Mouse (Mus musculus): ENCODE measurements around the gene Efcab12. TPM values are rescaled to one million over a fixed set of nuclear protein-coding genes. Genes with fewer than 3 reads are reported as not detected.
A peak's percentile ranks its signal among the peaks of the same experiment; 100 is the strongest.

The Efcab12 gene
- polyA plus RNA-seq, 1 experiment from 2014 or later: 2.3 TPM

DNA sequence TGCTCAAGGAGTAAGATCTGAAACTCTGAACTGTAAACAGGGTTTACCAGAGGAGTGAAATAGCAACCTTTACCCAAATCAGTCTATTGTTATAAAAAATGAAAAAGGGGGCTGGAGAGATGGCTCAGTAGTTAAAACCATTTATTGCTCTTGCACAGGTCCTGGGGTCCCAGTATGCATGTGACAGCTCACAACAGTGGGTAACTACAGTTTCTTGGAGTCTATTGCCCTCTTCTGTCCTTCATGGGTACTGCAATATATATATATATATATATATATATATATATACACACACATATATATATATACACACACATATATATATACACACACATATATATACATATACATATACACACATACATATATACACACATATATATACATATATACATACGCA lies 65.6 kb downstream of the Efcab12 start:
- no peak overlapping the region for H3K9ac ChIP-seq
- peaks cover 28% of the 10 kb centered on the region for H3K4me1 ChIP-seq
- no peak overlapping the region for H3K4me2 ChIP-seq (replicated peaks)
- H3K4me3 ChIP-seq: no peak overlapping the region
- 88% methylated on average over 1 of the region's 1 CpGs for WGBS
- no peaks in the 10 kb centered on the region for H3K9me3 ChIP-seq (replicated peaks)
- H3K27ac ChIP-seq: no peak overlapping the region
- H3K36me3 ChIP-seq: no peaks in the 10 kb centered on the region
- ATAC-seq (ENCODE audit: low FRiP score): no peak
- H3K27me3 ChIP-seq: no peaks in the 10 kb centered on the region

DNA sequence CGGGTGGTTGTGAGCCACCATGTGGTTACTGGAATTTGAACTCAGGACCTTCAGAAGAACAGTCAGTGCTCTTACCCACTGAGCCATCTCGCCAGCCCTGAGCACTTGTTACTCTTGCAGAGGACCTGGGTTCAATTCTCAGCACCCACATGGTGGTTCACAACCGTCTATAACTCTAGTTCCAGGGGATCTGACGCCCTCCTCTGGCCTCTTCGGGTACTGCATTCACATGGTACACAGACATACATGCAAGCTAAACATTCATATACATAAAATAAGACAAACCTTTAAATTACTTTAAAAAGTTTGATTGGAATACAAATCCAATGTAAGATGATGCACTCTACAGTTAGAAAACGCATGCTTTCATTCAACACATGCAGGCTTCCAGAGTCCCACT lies 66.0 kb downstream of the Efcab12 start:
- no peaks in the 10 kb centered on the region for H3K9me3 ChIP-seq (replicated peaks)
- H3K27ac ChIP-seq: no peak overlapping the region
- H3K4me1 ChIP-seq: peaks cover 28% of the 10 kb centered on the region
- WGBS: 80% methylated on average over 6 of the region's 6 CpGs
- no peak overlapping the region for H3K4me3 ChIP-seq
- ATAC-seq (ENCODE audit: low FRiP score): no peak
- no peaks in the 10 kb centered on the region for H3K36me3 ChIP-seq
- H3K4me2 ChIP-seq (replicated peaks): no peak overlapping the region
- no peak overlapping the region for H3K9ac ChIP-seq
- H3K27me3 ChIP-seq: no peaks in the 10 kb centered on the region

DNA sequence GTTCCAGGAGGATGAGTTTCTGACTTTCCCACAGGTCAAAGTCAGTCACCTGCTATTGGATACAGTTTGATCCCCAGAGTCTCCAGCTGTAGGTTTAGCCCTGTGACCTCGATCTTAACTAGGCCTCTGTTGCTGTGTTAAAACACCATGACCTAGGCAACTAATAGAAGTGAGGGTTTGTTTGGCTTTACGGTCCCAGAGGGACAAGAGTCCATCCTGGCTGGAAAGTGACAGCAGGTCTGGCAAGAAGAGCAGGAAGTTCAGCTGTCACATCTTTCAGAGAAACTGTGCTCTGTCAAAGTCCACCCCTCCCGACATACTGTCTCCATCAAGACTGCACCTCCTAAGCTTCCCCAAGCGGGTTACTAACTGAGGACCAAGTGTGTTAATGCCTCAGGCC lies 67.4 kb downstream of the Efcab12 start:
- Histone ChIP-seq H3K36me3 (no peaks in the 10 kb centered on the region), H3K27ac (no peak overlapping the region), H3K4me2 (replicated peaks) (no peak overlapping the region), H3K9ac (no peak overlapping the region), H3K4me3 (no peak overlapping the region), H3K27me3 (no peaks in the 10 kb centered on the region), H3K4me1 (peaks cover 15% of the 10 kb centered on the region), H3K9me3 (replicated peaks) (no peaks in the 10 kb centered on the region)
- 77% methylated on average over 4 of the region's 4 CpGs for WGBS
- ATAC-seq (ENCODE audit: low FRiP score): no peak

- no peak overlapping the region for H3K9ac ChIP-seq
- peaks cover 8% of the 10 kb centered on the region for H3K4me1 ChIP-seq
- H3K27ac ChIP-seq: no peak overlapping the region
- no peaks in the 10 kb centered on the region for H3K27me3 ChIP-seq
- no peak overlapping the region for H3K4me3 ChIP-seq
- no peaks in the 10 kb centered on the region for H3K36me3 ChIP-seq
- H3K9me3 ChIP-seq (replicated peaks): no peaks in the 10 kb centered on the region
- ATAC-seq (ENCODE audit: low FRiP score): no peak
- WGBS: 88% methylated on average over 20 of the region's 20 CpGs
- no peak overlapping the region for H3K4me2 ChIP-seq (replicated peaks)
Observed at GRCm38 (mm10) chr6:115770059-115770670, 68.0 kb downstream of the Efcab12 start.

DNA sequence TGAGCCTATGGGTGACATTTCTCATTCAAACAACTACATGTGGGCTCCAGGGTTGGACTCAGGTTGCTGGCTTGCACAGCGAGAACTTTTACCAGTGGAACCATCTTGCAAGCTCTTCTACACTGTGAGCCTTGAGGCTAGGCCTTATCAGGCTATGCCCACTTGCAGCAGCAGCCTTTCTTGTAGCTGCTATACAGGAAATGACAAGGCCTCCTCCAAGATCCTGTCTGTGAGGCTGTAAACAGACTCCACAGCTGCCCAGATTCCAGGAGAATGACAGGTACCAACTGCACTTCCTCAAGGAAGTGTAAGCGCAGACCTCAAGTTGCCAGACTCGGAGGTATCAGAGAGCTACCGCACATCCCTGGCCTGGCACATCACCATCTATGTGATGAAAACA lies 70.0 kb downstream of the Efcab12 start:
- H3K9me3 ChIP-seq (replicated peaks): no peaks in the 10 kb centered on the region
- H3K27ac ChIP-seq: no peak overlapping the region
- H3K4me3 ChIP-seq: no peak overlapping the region
- H3K4me2 ChIP-seq (replicated peaks): no peak overlapping the region
- no peak for ATAC-seq (ENCODE audit: low FRiP score)
- no peaks in the 10 kb centered on the region for H3K27me3 ChIP-seq
- H3K36me3 ChIP-seq: no peaks in the 10 kb centered on the region
- peaks cover 13% of the 10 kb centered on the region; the same call in 1 of the 2 replicates for H3K4me1 ChIP-seq
- 83% methylated on average over 4 of the region's 4 CpGs for WGBS
- H3K9ac ChIP-seq: no peak overlapping the region

GRCm38 (mm10) chr6:115767357-115767756 lies 70.9 kb downstream of the Efcab12 start:
- Histone ChIP-seq H3K9me3 (replicated peaks) (no peaks in the 10 kb centered on the region), H3K27me3 (no peaks in the 10 kb centered on the region), H3K4me1 (peaks cover 18% of the 10 kb centered on the region), H3K4me3 (no peak overlapping the region), H3K27ac (no peak overlapping the region), H3K36me3 (no peaks in the 10 kb centered on the region), H3K4me2 (replicated peaks) (no peak overlapping the region), H3K9ac (no peak overlapping the region)
- ATAC-seq (ENCODE audit: low FRiP score): no peak
- WGBS: 38% methylated on average over 9 of the region's 9 CpGs

- peak; percentile 92 for ATAC-seq (ENCODE audit: low FRiP score)
- H3K9ac ChIP-seq: no peak overlapping the region
- peak overlapping the region; percentile 79 for H3K27ac ChIP-seq
- no peak overlapping the region for H3K4me3 ChIP-seq
- H3K4me2 ChIP-seq (replicated peaks): peak overlapping the region; percentile 36
- H3K9me3 ChIP-seq (replicated peaks): no peaks in the 10 kb centered on the region
- H3K36me3 ChIP-seq: no peaks in the 10 kb centered on the region
- no peaks in the 10 kb centered on the region for H3K27me3 ChIP-seq
- WGBS: 3% methylated on average over 7 of the region's 7 CpGs
- H3K4me1 ChIP-seq: peaks cover 25% of the 10 kb centered on the region
Observed at GRCm38 (mm10) chr6:115764179-115764578, 74.0 kb downstream of the Efcab12 start.

- 2% methylated on average over 9 of the region's 9 CpGs for WGBS
- H3K4me3 ChIP-seq: no peak within 1 kb of the TSS
- H3K4me2 ChIP-seq (replicated peaks): peak within 1 kb of the TSS; percentile 13
- no peaks in the 10 kb centered on the region for H3K9me3 ChIP-seq (replicated peaks)
- H3K4me1 ChIP-seq: peaks cover 25% of the 10 kb centered on the region
- no peaks in the 10 kb centered on the region for H3K27me3 ChIP-seq
- peak within 1 kb of the TSS; percentile 64 for H3K27ac ChIP-seq
- H3K36me3 ChIP-seq: no peaks in the 10 kb centered on the region
- no peak for ATAC-seq (ENCODE audit: low FRiP score)
- H3K9ac ChIP-seq: no peak within 1 kb of the TSS
Observed at GRCm38 (mm10) chr6:115761995-115762756, 76.0 kb downstream of the Efcab12 start, which contains the start of gene Tmem40. Gene Tmem40 (minus strand): TSS chr6:115762410.

DNA sequence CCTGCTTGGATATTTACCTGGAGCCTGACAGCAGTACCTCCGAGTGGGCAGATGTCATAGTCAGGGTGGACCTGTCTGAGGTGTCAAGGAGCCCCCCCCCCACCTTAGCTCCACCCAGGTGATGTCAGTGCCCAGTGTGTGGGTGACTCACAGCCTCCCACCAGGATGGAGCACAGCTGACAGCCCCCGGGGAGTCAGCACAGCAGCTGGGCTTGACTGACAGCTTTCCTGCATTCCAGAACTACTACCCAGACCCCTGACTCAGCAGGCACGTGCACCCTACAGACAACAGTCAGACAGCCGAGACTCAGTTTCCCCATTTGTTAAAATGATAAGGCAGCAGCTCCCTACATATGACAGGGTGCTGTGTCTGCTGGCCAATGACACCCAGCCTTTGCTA lies 77.2 kb downstream of the Efcab12 start:
- no peak for ATAC-seq (ENCODE audit: low FRiP score)
- Histone ChIP-seq H3K27me3 (no peaks in the 10 kb centered on the region), H3K27ac (no peak overlapping the region), H3K9me3 (replicated peaks) (no peaks in the 10 kb centered on the region), H3K4me2 (replicated peaks) (no peak overlapping the region), H3K36me3 (no peaks in the 10 kb centered on the region), H3K4me1 (peaks cover 25% of the 10 kb centered on the region), H3K4me3 (no peak overlapping the region), H3K9ac (no peak overlapping the region)
- 56% methylated on average over 4 of the region's 4 CpGs for WGBS

Small RNA genes within 50 kb of the gene (microRNA-seq; reads per million reads assigned to microRNA genes)
- gene Mir7660: 0.81 reads per million

Other genes starting within 250 kb of the Efcab12 start
- 0.12 and 0.17 TPM in 2 replicates for gene Mkrn2os, start 245.8 kb downstream of the Efcab12 start, polyA plus RNA-seq (2016; fragmentation: Nextera tagmentation; extraction: Ambion mirVana)
- gene Mkrn2, start 236.5 kb downstream of the Efcab12 start, polyA plus RNA-seq (2016; fragmentation: Nextera tagmentation; extraction: Ambion mirVana): 27.4 and 28.9 TPM in 2 replicates
- gene Raf1, start 161.8 kb downstream of the Efcab12 start, polyA plus RNA-seq (2016; fragmentation: Nextera tagmentation; extraction: Ambion mirVana): 159 TPM in 2 replicates
- 1.1 and 2.0 TPM in 2 replicates for gene Tmem40, start 76.0 kb downstream of the Efcab12 start, polyA plus RNA-seq (2016; fragmentation: Nextera tagmentation; extraction: Ambion mirVana)
- gene Cand2, start 63.9 kb downstream of the Efcab12 start, polyA plus RNA-seq (2016; fragmentation: Nextera tagmentation; extraction: Ambion mirVana): 35.6 and 37.3 TPM in 2 replicates
- gene Rpl32, start 29.7 kb downstream of the Efcab12 start, polyA plus RNA-seq (2016; fragmentation: Nextera tagmentation; extraction: Ambion mirVana): 1,424 and 1,629 TPM in 2 replicates
- 19.8 and 22.4 TPM in 2 replicates for gene Mbd4, start 15.0 kb upstream of the Efcab12 start, polyA plus RNA-seq (2016; fragmentation: Nextera tagmentation; extraction: Ambion mirVana)
- 28.4 and 31.5 TPM in 2 replicates for gene Ift122, start 15.1 kb upstream of the Efcab12 start, polyA plus RNA-seq (2016; fragmentation: Nextera tagmentation; extraction: Ambion mirVana)
- gene Rho, start 93.3 kb upstream of the Efcab12 start, polyA plus RNA-seq (2016; fragmentation: Nextera tagmentation; extraction: Ambion mirVana): 0.16 and 0.19 TPM in 2 replicates
- not detected in 2 replicates for gene H1foo, start 106.5 kb upstream of the Efcab12 start, polyA plus RNA-seq (2016; fragmentation: Nextera tagmentation; extraction: Ambion mirVana)
- gene Plxnd1, start 156.6 kb upstream of the Efcab12 start, polyA plus RNA-seq (2016; fragmentation: Nextera tagmentation; extraction: Ambion mirVana): 21.9 and 24.5 TPM in 2 replicates